Mouse (Mus musculus): ENCODE measurements around the gene Zdhhc12. TPM values are rescaled to one million over a fixed set of nuclear protein-coding genes. Genes with fewer than 3 reads are reported as not detected.

The Zdhhc12 gene
- polyA plus RNA-seq, 1 experiment from 2014 or later, result 20.5 TPM

Other genes starting within 250 kb of the Zdhhc12 start
- gene Cercam, start 224.5 kb downstream of the Zdhhc12 start, polyA plus RNA-seq (2015; fragmentation: Nextera tagmentation; extraction: Ambion mirVana), result 18.1 and 19.0 TPM in 2 replicates
- 67.3 and 75.9 TPM in 2 replicates for gene Odf2, start 204.4 kb downstream of the Zdhhc12 start, polyA plus RNA-seq (2015; fragmentation: Nextera tagmentation; extraction: Ambion mirVana)
- 75.1 and 78.0 TPM in 2 replicates for gene Gle1, start 158.2 kb downstream of the Zdhhc12 start, polyA plus RNA-seq (2015; fragmentation: Nextera tagmentation; extraction: Ambion mirVana)
- gene Sptan1, start 128.1 kb downstream of the Zdhhc12 start, polyA plus RNA-seq (2015; fragmentation: Nextera tagmentation; extraction: Ambion mirVana), result 238 and 239 TPM in 2 replicates
- 86.7 and 88.7 TPM in 2 replicates for gene Wdr34, start 44.8 kb downstream of the Zdhhc12 start, polyA plus RNA-seq (2015; fragmentation: Nextera tagmentation; extraction: Ambion mirVana)
- gene Set, start 36.3 kb downstream of the Zdhhc12 start, polyA plus RNA-seq (2015; fragmentation: Nextera tagmentation; extraction: Ambion mirVana), result 338 and 355 TPM in 2 replicates
- gene Pkn3, start 16.0 kb downstream of the Zdhhc12 start, polyA plus RNA-seq (2015; fragmentation: Nextera tagmentation; extraction: Ambion mirVana), result 1.8 and 1.9 TPM in 2 replicates
- 16.5 and 17.7 TPM in 2 replicates for gene Zer1, start 30.9 kb upstream of the Zdhhc12 start, polyA plus RNA-seq (2015; fragmentation: Nextera tagmentation; extraction: Ambion mirVana)
- 12.3 and 13.7 TPM in 2 replicates for gene Tbc1d13, start 40.1 kb upstream of the Zdhhc12 start, polyA plus RNA-seq (2015; fragmentation: Nextera tagmentation; extraction: Ambion mirVana)
- 19.5 and 20.4 TPM in 2 replicates for gene Endog, start 77.8 kb upstream of the Zdhhc12 start, polyA plus RNA-seq (2015; fragmentation: Nextera tagmentation; extraction: Ambion mirVana)
- gene Spout1, start 84.8 kb upstream of the Zdhhc12 start, polyA plus RNA-seq (2015; fragmentation: Nextera tagmentation; extraction: Ambion mirVana), result 65.3 and 69.9 TPM in 2 replicates
- 15.0 and 16.8 TPM in 2 replicates for gene Kyat1, start 112.2 kb upstream of the Zdhhc12 start, polyA plus RNA-seq (2015; fragmentation: Nextera tagmentation; extraction: Ambion mirVana)
- 62.5 and 62.7 TPM in 2 replicates for gene Lrrc8a, start 144.1 kb upstream of the Zdhhc12 start, polyA plus RNA-seq (2015; fragmentation: Nextera tagmentation; extraction: Ambion mirVana)
- gene Gm28035, start 146.9 kb upstream of the Zdhhc12 start, polyA plus RNA-seq (2015; fragmentation: Nextera tagmentation; extraction: Ambion mirVana), result 0.31 and 0.38 TPM in 2 replicates
- 7.0 and 7.3 TPM in 2 replicates for gene Phyhd1, start 172.6 kb upstream of the Zdhhc12 start, polyA plus RNA-seq (2015; fragmentation: Nextera tagmentation; extraction: Ambion mirVana)
- gene Gm28038, start 187.4 kb upstream of the Zdhhc12 start, polyA plus RNA-seq (2015; fragmentation: Nextera tagmentation; extraction: Ambion mirVana), result not detected in 2 replicates
- gene Dolk, start 192.7 kb upstream of the Zdhhc12 start, polyA plus RNA-seq (2015; fragmentation: Nextera tagmentation; extraction: Ambion mirVana), result 40.7 TPM in 2 replicates
- 22.6 and 22.7 TPM in 2 replicates for gene Nup188, start 192.7 kb upstream of the Zdhhc12 start, polyA plus RNA-seq (2015; fragmentation: Nextera tagmentation; extraction: Ambion mirVana)